Comparison of ENCODE assay signal across 8 mouse cellular contexts in the genomic region with DNA sequence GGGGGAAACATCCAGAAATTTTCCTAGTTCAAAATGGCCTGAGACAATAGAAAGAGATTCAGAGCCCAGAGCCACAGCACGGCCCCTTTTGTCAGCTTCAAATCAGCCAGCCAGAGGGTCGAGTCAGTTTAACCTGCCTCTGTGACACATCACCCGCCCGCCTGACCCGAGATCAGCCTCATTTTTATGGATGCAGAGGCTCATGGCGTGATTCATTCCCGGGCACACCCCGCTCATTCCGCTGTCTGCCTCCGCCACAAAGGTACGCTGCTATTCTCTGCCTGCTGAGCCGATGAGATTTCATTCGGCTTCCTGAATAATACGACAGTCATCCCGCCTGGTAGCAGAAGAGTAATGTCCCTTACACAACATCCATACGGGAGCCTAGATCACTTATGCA.
A peak's percentile ranks its signal among the peaks of the same experiment; 100 is the strongest.
DNase-seq lines count a peak whose midpoint lies in the region; ATAC-seq and TF ChIP-seq lines count a peak whose summit lies in the region.

No protein-coding gene starts in this region.

- no peak for ATAC-seq in lung, embryonic 14.5 days (ENCODE audit: insufficient read depth)
- ATAC-seq in intestine, embryonic 14.5 days (replicated peaks; ENCODE audit: low FRiP score, low TSS enrichment, low read depth), result no peak; the same call in 1 of the 2 replicates
- ATAC-seq in midbrain, embryonic 16.5 days, result peak; percentile 57; the same call in 1 of the 2 replicates
- no peak for ATAC-seq in megakaryocyte, adult 5-6 weeks (ENCODE audit: poor library complexity, severe bottlenecking)

- H3K27ac ChIP-seq in lung, embryonic 14.5 days (ENCODE audit: low read depth), result no peak overlapping the region
- no peak overlapping the region for H3K27ac ChIP-seq in intestine, embryonic 14.5 days (ENCODE audit: low read depth)
- H3K27ac ChIP-seq in midbrain, embryonic 16.5 days (ENCODE audit: low read length), result peak overlapping the region; percentile 97

- DNase-seq in adrenal gland, adult (ENCODE audit: inconsistent age in 2 of 2, low spot score in 1 of 2), result peak; percentile 11 to 29
- no peak for DNase-seq in adrenal gland, adult 8-10 months
- peak; percentile 42 for DNase-seq in lung, embryonic 14.5 days
- DNase-seq in lung, postnatal 10 days, result no peak
- DNase-seq in intestine, embryonic 14.5 days (ENCODE audit: low spot score), result peak; percentile 77
- DNase-seq in B cell, adult 2 months, result no peak

- peak overlapping the region; percentile 27 for H3K4me3 ChIP-seq in lung, embryonic 14.5 days (ENCODE audit: low read depth, low read length)
- peak overlapping the region; percentile 25; the same call in 1 of the 2 replicates for H3K4me3 ChIP-seq in intestine, embryonic 14.5 days (ENCODE audit: low read depth, low read length)
- peak overlapping the region; percentile 19 for H3K4me3 ChIP-seq in midbrain, embryonic 16.5 days (ENCODE audit: low read depth, low read length)

- no peaks in the 10 kb centered on the region for H3K36me3 ChIP-seq in lung, embryonic 14.5 days (ENCODE audit: insufficient read depth)
- H3K36me3 ChIP-seq in intestine, embryonic 14.5 days (ENCODE audit: control insufficient read depth, insufficient read depth, low read length), result no peaks in the 10 kb centered on the region
- no peaks in the 10 kb centered on the region for H3K36me3 ChIP-seq in midbrain, embryonic 16.5 days (ENCODE audit: control insufficient read depth, insufficient read depth, low read length)

- TF ChIP-seq CTCF in lung, embryonic 14.5 days (IDR thresholded peaks at IDR 0.05; ENCODE audit: low read depth), result no peak

- no peaks in the 10 kb centered on the region for H3K4me1 ChIP-seq in lung, embryonic 14.5 days (ENCODE audit: insufficient read depth)
- H3K4me1 ChIP-seq in intestine, embryonic 14.5 days (replicated peaks; ENCODE audit: control insufficient read depth, insufficient read depth, low read length), result peaks cover 22% of the 10 kb centered on the region
- peaks cover 27% of the 10 kb centered on the region for H3K4me1 ChIP-seq in midbrain, embryonic 16.5 days (ENCODE audit: control insufficient read depth, insufficient read depth, low read length)

- H3K4me2 ChIP-seq in lung, embryonic 14.5 days, result peak overlapping the region; percentile 65
- H3K4me2 ChIP-seq in intestine, embryonic 14.5 days (ENCODE audit: low read length), result peak overlapping the region; percentile 54
- H3K4me2 ChIP-seq in midbrain, embryonic 16.5 days (ENCODE audit: low read length), result peak overlapping the region; percentile 65

- no peaks in the 10 kb centered on the region for H3K9me3 ChIP-seq in lung, embryonic 14.5 days (ENCODE audit: low read depth, low read length)
- no peaks in the 10 kb centered on the region for H3K9me3 ChIP-seq in intestine, embryonic 14.5 days (ENCODE audit: control insufficient read depth, low read length)
- no peaks in the 10 kb centered on the region for H3K9me3 ChIP-seq in midbrain, embryonic 16.5 days (replicated peaks; ENCODE audit: control insufficient read depth, low read length, poor library complexity, severe bottlenecking)

- peak overlapping the region; percentile 44; the same call in 1 of the 2 replicates for H3K9ac ChIP-seq in lung, embryonic 14.5 days
- peak overlapping the region; percentile 35; the same call in 1 of the 2 replicates for H3K9ac ChIP-seq in intestine, embryonic 14.5 days (ENCODE audit: low read length)
- peak overlapping the region; percentile 64 for H3K9ac ChIP-seq in midbrain, embryonic 16.5 days (ENCODE audit: low read depth, low read length)

- WGBS in lung, embryonic 14.5 days, result 14% methylated on average over 16 of the region's 16 CpGs
- WGBS in intestine, embryonic 14.5 days, result 11% methylated on average over 16 of the region's 16 CpGs
- WGBS in midbrain, embryonic 16.5 days, result 1% methylated on average over 16 of the region's 16 CpGs

- H3K27me3 ChIP-seq in lung, embryonic 14.5 days (ENCODE audit: insufficient read depth, low read length), result no peaks in the 10 kb centered on the region; the same call in 1 of the 2 replicates
- no peaks in the 10 kb centered on the region for H3K27me3 ChIP-seq in intestine, embryonic 14.5 days (replicated peaks; ENCODE audit: control insufficient read depth, insufficient read depth, low read length)
- H3K27me3 ChIP-seq in midbrain, embryonic 16.5 days (ENCODE audit: control insufficient read depth, insufficient read depth, low read depth, low read length), result no peaks in the 10 kb centered on the region

Comparison
In these comparisons a context has a peak if more than half of its experiments do, and no peak if none do; other contexts are left out.
1. DNase-seq: peak in adrenal gland, adult (2 of 2), lung, embryonic 14.5 days (single experiment) and intestine, embryonic 14.5 days (single experiment); none in adrenal gland, adult 8-10 months (single experiment), lung, postnatal 10 days (single experiment) and B cell, adult 2 months (0 of 2).
2. Peak in every context shown above with its lines, with median percentiles within 50 percentile points of each other: H3K4me2 ChIP-seq, H3K4me3 ChIP-seq and H3K9ac ChIP-seq.